Mouse (Mus musculus) kidney, postnatal 4 days (tissue): ENCODE measurements around the gene Tle3.
A peak's percentile ranks its signal among the peaks of the same experiment; 100 is the strongest.

Experiments used
- DNase-seq, 2 experiments: peaks; one replicate each; pipeline ENCODE4 v3.0.0; 2021; ENCODE audit warnings: mixed read lengths in 2 of 2

Gene Tle3

GRCm38 (mm10) chr9:61436761-61437160 is 64.6 kb downstream of the Tle3 start:
- DNase-seq, result no peak

GRCm38 (mm10) chr9:61439092-61439491 is 66.9 kb downstream of the Tle3 start:
- no peak for DNase-seq

- DNase-seq, result no peak
These were observed 67.8 kb downstream of the Tle3 start for GRCm38 (mm10) chr9:61439979-61440378.

GRCm38 (mm10) chr9:61441206-61441913 is 69.2 kb downstream of the Tle3 start:
- DNase-seq, result peak; percentile 43 to 49

GRCm38 (mm10) chr9:61442951-61443630 is 70.9 kb downstream of the Tle3 start:
- peak; percentile 39 to 57 for DNase-seq

GRCm38 (mm10) chr9:61445151-61445550 is 73.0 kb downstream of the Tle3 start:
- DNase-seq, result no peak

- DNase-seq, result no peak
These were observed 73.6 kb downstream of the Tle3 start for GRCm38 (mm10) chr9:61445711-61446222.

- no peak for DNase-seq
These were observed 74.8 kb downstream of the Tle3 start for GRCm38 (mm10) chr9:61446965-61447364.

- no peak for DNase-seq
These were observed 77.3 kb downstream of the Tle3 start for GRCm38 (mm10) chr9:61449363-61449904.

- no peak for DNase-seq
These were observed 79.9 kb downstream of the Tle3 start for GRCm38 (mm10) chr9:61452081-61452480.

- DNase-seq, result peak; percentile 64 to 69
These were observed 83.7 kb downstream of the Tle3 start for GRCm38 (mm10) chr9:61455861-61456261.

GRCm38 (mm10) chr9:61456441-61457161 is 84.4 kb downstream of the Tle3 start:
- no peak for DNase-seq

- DNase-seq, result no peak
These were observed 85.0 kb downstream of the Tle3 start for GRCm38 (mm10) chr9:61457162-61457523.

- no peak for DNase-seq
These were observed 89.7 kb downstream of the Tle3 start for GRCm38 (mm10) chr9:61461859-61462258.

- DNase-seq, result no peak
These were observed 95.3 kb downstream of the Tle3 start for GRCm38 (mm10) chr9:61467436-61467835.
